Mouse (Mus musculus): ENCODE data around the gene Cnbp.

Cnbp gene

DNA sequence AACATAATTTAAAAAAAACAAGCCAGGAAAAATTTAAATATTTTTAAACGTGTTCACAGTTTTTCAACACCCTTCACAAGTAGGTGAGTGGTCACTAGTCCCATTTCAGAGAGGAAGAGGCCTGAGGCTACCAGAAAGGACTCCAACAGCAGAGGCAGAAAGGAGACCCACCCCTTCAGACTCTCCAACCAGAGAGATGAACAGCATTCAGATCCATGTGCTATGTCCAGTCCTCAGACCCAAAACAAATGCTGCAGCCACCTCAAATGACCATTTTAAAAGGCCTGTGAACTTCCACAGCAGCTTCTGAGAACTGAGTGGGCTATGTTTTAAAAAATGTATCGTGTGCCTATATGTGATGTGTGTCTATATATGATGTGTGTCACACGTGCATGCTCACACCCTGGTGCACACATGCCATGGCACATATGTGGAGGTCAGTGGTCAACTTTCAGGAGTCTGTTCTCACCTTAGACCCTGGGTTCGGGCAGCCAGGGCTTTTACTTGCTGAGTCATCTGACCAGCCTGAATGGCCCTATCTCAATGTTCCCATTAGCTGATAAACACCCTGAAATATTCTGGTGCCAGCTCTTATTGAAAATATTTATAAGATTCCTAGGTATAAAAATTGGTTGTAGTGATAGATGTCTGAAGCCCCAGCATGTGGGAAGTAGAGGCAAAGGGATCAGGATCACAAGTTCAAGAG lies 43.0 kb downstream of the Cnbp start:
- ATAC-seq (ENCODE audit: insufficient number of reproducible peaks, low FRiP score, low TSS enrichment): no peak

GRCm38 (mm10) chr6:87806857-87807256 lies 44.0 kb downstream of the Cnbp start:
- ATAC-seq (ENCODE audit: insufficient number of reproducible peaks, low FRiP score, low TSS enrichment): no peak

DNA sequence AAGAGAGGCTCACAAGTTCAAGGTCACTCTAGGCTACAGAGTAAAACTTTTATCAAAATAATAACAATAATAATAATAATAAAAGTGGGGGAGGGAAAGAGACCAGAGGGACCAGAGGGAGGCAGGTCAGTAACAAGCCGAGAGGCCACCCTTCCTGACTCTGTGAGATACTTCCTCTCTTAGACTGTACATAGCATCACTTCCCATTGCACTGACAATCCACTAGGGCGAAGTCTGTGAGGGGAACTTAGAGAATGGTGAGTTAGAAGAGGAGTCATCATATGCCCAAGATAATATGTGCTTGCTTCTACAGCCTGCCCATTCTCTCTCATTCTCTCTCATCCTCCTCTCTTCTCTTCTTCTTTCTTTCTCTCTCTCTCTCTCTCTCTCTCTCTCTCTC lies 44.9 kb downstream of the Cnbp start:
- ATAC-seq (ENCODE audit: insufficient number of reproducible peaks, low FRiP score, low TSS enrichment): no peak

- no peak for ATAC-seq (ENCODE audit: insufficient number of reproducible peaks, low FRiP score, low TSS enrichment)
Measured at GRCm38 (mm10) chr6:87805448-87805847, 45.5 kb downstream of the Cnbp start.

DNA sequence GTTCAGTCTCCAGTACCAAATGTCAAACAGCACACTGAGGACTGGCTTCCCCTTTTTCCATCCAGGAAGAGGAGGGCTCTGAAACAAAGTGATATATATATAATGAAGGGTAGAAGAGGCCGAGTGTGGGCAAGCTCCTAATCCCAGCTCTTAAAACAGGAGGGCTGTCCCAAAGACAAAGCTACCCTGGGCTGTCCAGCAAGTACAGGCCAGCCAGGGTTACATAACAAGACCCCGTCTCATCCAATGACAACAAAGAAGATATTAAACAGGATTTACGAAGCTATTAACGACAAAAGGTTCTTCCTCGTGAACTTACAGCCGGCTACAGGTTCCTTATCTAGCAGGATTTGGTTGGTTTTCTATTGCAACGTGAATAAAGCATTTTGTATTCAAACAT lies 46.0 kb downstream of the Cnbp start:
- ATAC-seq (ENCODE audit: insufficient number of reproducible peaks, low FRiP score, low TSS enrichment): no peak

DNA sequence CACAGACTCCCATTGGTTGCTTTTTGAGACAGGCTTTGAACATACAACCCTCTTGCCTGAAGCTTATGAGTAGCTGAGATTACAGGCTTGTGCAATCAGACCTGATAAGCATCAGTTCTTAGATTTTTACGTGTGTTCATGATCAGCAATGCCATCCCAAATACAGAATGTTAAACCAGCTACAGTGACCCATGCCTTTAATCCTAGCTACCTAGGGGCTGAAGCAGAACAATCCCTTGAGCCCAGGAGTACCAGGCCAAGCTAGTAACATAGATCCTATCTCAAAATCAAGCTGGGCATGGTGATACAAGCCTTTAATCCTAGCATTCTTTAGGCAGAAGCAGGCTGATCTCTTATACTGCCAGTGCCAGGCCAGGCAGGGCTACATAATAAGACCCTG lies 46.9 kb downstream of the Cnbp start:
- ATAC-seq (ENCODE audit: insufficient number of reproducible peaks, low FRiP score, low TSS enrichment): no peak

GRCm38 (mm10) chr6:87802462-87802861 lies 48.4 kb downstream of the Cnbp start:
- ATAC-seq (ENCODE audit: insufficient number of reproducible peaks, low FRiP score, low TSS enrichment): no peak

DNA sequence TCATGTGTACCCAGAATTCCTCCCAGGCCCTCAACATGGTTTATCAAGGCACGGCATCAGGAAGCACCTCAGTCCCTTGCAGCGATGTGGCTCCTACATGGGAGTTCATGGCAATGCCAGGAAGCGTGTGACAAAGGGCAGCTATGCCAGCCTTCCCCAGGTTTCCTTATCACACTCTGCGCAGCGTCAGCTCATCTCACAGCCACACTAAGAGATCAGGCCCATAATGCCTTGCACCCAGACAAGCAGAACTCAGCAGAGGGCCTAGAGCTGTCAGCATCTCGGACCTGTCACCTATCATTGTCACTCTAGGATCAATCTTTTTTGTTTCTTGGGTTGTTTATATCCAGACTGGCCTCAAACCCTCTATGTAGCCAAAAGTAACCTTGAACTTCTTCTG lies 51.3 kb downstream of the Cnbp start:
- ATAC-seq (ENCODE audit: insufficient number of reproducible peaks, low FRiP score, low TSS enrichment): no peak

GRCm38 (mm10) chr6:87797321-87797720 lies 53.6 kb downstream of the Cnbp start:
- no peak for ATAC-seq (ENCODE audit: insufficient number of reproducible peaks, low FRiP score, low TSS enrichment)

- ATAC-seq (ENCODE audit: insufficient number of reproducible peaks, low FRiP score, low TSS enrichment): no peak
Measured at GRCm38 (mm10) chr6:87796251-87796880, 54.5 kb downstream of the Cnbp start.

- peak; percentile 50 for ATAC-seq (ENCODE audit: insufficient number of reproducible peaks, low FRiP score, low TSS enrichment)
Measured at GRCm38 (mm10) chr6:87795385-87796150, 55.3 kb downstream of the Cnbp start.

DNA sequence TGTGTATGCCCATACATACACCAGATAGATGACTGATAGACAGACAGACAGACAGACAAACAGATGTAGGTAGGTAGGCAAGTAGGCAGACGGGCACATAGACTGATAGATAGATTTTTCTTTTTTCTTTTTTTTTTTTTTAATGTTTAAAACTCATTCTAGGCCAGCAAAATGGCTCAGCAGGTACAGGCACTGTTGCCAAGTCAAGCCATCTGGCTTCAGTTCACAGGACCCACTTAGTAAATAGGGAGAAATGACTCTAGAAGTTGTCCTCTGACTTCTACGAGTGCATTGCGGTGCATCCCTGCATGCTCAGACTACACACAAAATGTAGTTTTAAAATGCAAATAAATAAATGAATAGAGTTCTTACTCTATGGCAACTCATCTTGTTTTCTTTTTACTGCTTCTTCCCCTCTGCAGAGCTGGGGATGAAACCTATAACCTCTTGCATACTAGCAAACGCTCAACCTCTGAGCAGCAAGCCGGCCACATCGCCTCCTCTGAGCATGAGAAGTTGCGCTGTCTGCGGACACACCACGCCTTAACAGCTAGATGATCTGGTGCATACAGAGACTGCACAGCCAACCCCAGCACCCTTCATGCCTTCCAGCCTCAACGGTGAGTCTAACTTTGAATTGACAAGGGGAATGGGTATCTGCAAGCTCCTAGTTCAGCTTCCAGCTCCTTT lies 56.9 kb downstream of the Cnbp start:
- ATAC-seq (ENCODE audit: insufficient number of reproducible peaks, low FRiP score, low TSS enrichment): peak; percentile 14; the same call in 1 of the 2 replicates

Measured in cerebellum, adult (tissue).